Mouse (Mus musculus) intestine, embryonic 15.5 days (tissue): ENCODE measurements around the gene Olfr993. TPM values are rescaled to one million over a fixed set of nuclear protein-coding genes. Genes with fewer than 3 reads are reported as not detected.

Experiments used
- ATAC-seq: fragments of 200-750 bp; cut with Nextera tagmentation; 2 replicates; pipeline ENCODE4 v1.8.0; 2017; ENCODE audit warnings: moderate TSS enrichment, moderate library complexity
- H3K27ac ChIP-seq: fragments of 300-500 bp; sonication (generic); 2 replicates; pipeline ENCODE4 v1.5.1; 2015; ENCODE audit warnings: mild to moderate bottlenecking, inconsistent platforms
- H3K27me3 ChIP-seq: fragments of 300-500 bp; sonication (generic); replicated peaks from 2 replicates; pipeline ENCODE4 v1.6.1; 2015; ENCODE audit warnings: inconsistent platforms
- H3K36me3 ChIP-seq: fragments of 300-500 bp; sonication (generic); 2 replicates; pipeline ENCODE4 v1.6.1; 2015; ENCODE audit warnings: inconsistent platforms
- H3K4me1 ChIP-seq: fragments of 300-500 bp; sonication (generic); replicated peaks from 2 replicates; pipeline ENCODE4 v1.6.1; 2015; ENCODE audit warnings: inconsistent platforms
- H3K4me2 ChIP-seq: fragments of 300-500 bp; sonication (generic); replicated peaks from 2 replicates; pipeline ENCODE4 v1.6.1; 2015; ENCODE audit warnings: mild to moderate bottlenecking, inconsistent platforms
- H3K4me3 ChIP-seq: fragments of 300-500 bp; sonication (generic); replicated peaks from 2 replicates; pipeline ENCODE4 v1.5.1; 2015; ENCODE audit warnings: inconsistent platforms
- H3K9ac ChIP-seq: fragments of 300-500 bp; sonication (generic); 2 replicates; pipeline ENCODE4 v1.6.1; 2015; ENCODE audit warnings: inconsistent platforms
- H3K9me3 ChIP-seq: fragments of 300-500 bp; sonication (generic); 2 replicates; pipeline ENCODE4 v1.6.1; 2016; ENCODE audit warnings: inconsistent platforms
- WGBS: fragments of 180-500 bp; shearing (Covaris S2); methylation state at CpG from one replicate; pipeline ENCODE4 v1.1.7; 2015; 5-methylcytosine and 5-hydroxymethylcytosine counted together
- polyA plus RNA-seq: library from polyadenylated mRNA; unstranded; fragments of >200 nt; fragmentation: Nextera tagmentation; extraction: Ambion mirVana; gene quantifications from 2 replicates; pipeline ENCODE4 v1.2.1, GENCODE M21; 2015

Olfr993 gene
- not detected in 2 replicates for polyA plus RNA-seq

- no peaks in the 10 kb centered on the region for H3K27me3 ChIP-seq
- no peaks in the 10 kb centered on the region for H3K9me3 ChIP-seq
- H3K4me2 ChIP-seq, result no peak within 1 kb of the TSS
- H3K27ac ChIP-seq, result no peak within 1 kb of the TSS
- no peak within 1 kb of the TSS for H3K4me3 ChIP-seq
- no peaks in the 10 kb centered on the region for H3K4me1 ChIP-seq
- H3K36me3 ChIP-seq, result no peaks in the 10 kb centered on the region
- H3K9ac ChIP-seq, result no peak within 1 kb of the TSS
- no peak for ATAC-seq
Observed at GRCm38 (mm10) chr2:85414777-85415176, at the start of gene Olfr993. TSS of gene Olfr993 (minus strand) at chr2:85414877.

GRCm38 (mm10) chr2:85443539-85443938 lies 28.9 kb upstream of the Olfr993 start, which contains the start of gene Olfr995:
TSS of gene Olfr995 (minus strand) at chr2:85443639.
- Histone ChIP-seq H3K27ac (no peak within 1 kb of the TSS), H3K36me3 (no peaks in the 10 kb centered on the region), H3K27me3 (no peaks in the 10 kb centered on the region), H3K4me3 (no peak within 1 kb of the TSS), H3K4me2 (no peak within 1 kb of the TSS), H3K9me3 (no peaks in the 10 kb centered on the region), H3K4me1 (no peaks in the 10 kb centered on the region), H3K9ac (no peak within 1 kb of the TSS)
- no peak for ATAC-seq
- 26% methylated on average over 1 of the region's 1 CpGs for WGBS

DNA sequence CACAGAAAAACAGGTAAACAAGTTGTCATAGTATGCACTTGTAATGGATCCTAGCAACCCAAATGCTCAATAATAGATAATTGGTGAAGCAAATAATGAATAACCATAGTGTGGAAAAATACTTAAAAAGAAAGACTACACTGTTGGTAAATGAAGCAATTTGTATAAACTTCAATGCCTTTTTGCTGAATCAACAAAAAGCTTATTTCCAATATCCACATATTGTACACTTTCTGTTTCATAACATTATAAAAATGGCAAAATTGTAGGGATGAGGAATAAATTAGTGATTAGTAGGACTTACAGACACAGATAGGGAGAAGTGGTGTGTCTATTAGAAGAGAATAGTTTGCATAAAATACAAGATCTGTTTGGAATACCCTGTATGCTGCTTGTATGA lies 27.9 kb upstream of the Olfr993 start:
- no peak overlapping the region for H3K9ac ChIP-seq
- ATAC-seq, result no peak
- H3K27me3 ChIP-seq, result no peaks in the 10 kb centered on the region
- H3K4me2 ChIP-seq, result no peak overlapping the region
- no peak overlapping the region for H3K4me3 ChIP-seq
- no peaks in the 10 kb centered on the region for H3K9me3 ChIP-seq
- H3K36me3 ChIP-seq, result no peaks in the 10 kb centered on the region
- no peaks in the 10 kb centered on the region for H3K4me1 ChIP-seq
- no peak overlapping the region for H3K27ac ChIP-seq

GRCm38 (mm10) chr2:85436351-85436750 lies 21.7 kb upstream of the Olfr993 start, which contains the start of gene Olfr994:
TSS of gene Olfr994 (minus strand) at chr2:85436451.
- H3K4me2 ChIP-seq, result no peak within 1 kb of the TSS
- H3K4me1 ChIP-seq, result no peaks in the 10 kb centered on the region
- no peak within 1 kb of the TSS for H3K4me3 ChIP-seq
- H3K36me3 ChIP-seq, result no peaks in the 10 kb centered on the region
- 83% methylated on average over 3 of the region's 3 CpGs for WGBS
- H3K27ac ChIP-seq, result no peak within 1 kb of the TSS
- no peak for ATAC-seq
- H3K27me3 ChIP-seq, result no peaks in the 10 kb centered on the region
- H3K9me3 ChIP-seq, result no peaks in the 10 kb centered on the region
- H3K9ac ChIP-seq, result no peak within 1 kb of the TSS

DNA sequence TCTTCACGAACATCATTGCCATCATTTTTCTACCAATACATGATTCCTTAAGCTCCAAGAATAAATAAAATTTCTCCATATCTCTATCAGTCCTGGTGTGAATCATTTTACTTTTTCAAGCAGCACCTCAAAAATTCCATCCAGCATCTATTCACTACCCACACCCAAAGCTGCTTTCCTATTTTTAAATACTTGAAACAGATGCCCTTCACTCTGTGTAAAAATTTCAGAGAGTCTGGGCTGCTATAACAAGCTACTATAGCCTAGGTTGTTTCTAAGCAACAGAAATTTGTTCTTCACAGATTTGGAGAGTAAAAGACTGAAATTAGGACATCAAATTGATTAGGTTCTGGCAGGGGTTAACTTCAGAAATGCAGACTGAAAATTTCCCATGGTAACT lies 11.2 kb upstream of the Olfr993 start:
- Histone ChIP-seq H3K4me2 (no peak overlapping the region), H3K9me3 (no peaks in the 10 kb centered on the region), H3K27me3 (no peaks in the 10 kb centered on the region), H3K9ac (no peak overlapping the region), H3K4me3 (no peak overlapping the region), H3K27ac (no peak overlapping the region), H3K4me1 (no peaks in the 10 kb centered on the region), H3K36me3 (no peaks in the 10 kb centered on the region)
- 74% methylated on average over 1 of the region's 1 CpGs for WGBS
- ATAC-seq, result no peak

GRCm38 (mm10) chr2:85409369-85409768 lies 5.3 kb downstream of the Olfr993 start, which contains the start of gene Olfr992:
TSS of gene Olfr992 (minus strand) at chr2:85409469.
- no peak within 1 kb of the TSS for H3K4me2 ChIP-seq
- H3K9me3 ChIP-seq, result no peaks in the 10 kb centered on the region
- no peaks in the 10 kb centered on the region for H3K4me1 ChIP-seq
- no peak within 1 kb of the TSS for H3K9ac ChIP-seq
- ATAC-seq, result no peak
- no peak within 1 kb of the TSS for H3K27ac ChIP-seq
- WGBS, result 42% methylated on average over 2 of the region's 2 CpGs
- H3K27me3 ChIP-seq, result no peaks in the 10 kb centered on the region
- H3K36me3 ChIP-seq, result no peaks in the 10 kb centered on the region
- H3K4me3 ChIP-seq, result no peak within 1 kb of the TSS

Other genes starting within 250 kb of the Olfr993 start
- gene Lrrc55, start 217.7 kb downstream of the Olfr993 start, polyA plus RNA-seq, result 4.2 and 4.4 TPM in 2 replicates
- not detected in 2 replicates for gene Olfr987, start 75.6 kb downstream of the Olfr993 start, polyA plus RNA-seq
- not detected in 2 replicates for gene Olfr988, start 51.6 kb downstream of the Olfr993 start, polyA plus RNA-seq
- gene Olfr992, start 5.4 kb downstream of the Olfr993 start, polyA plus RNA-seq, result not detected in 2 replicates
- gene Olfr994, start 21.6 kb upstream of the Olfr993 start, polyA plus RNA-seq, result not detected in 2 replicates
- gene Olfr995, start 28.8 kb upstream of the Olfr993 start, polyA plus RNA-seq, result not detected in 2 replicates
- gene 4833423E24Rik, start 104.1 kb upstream of the Olfr993 start, polyA plus RNA-seq, result 0.06 and 0.10 TPM in 2 replicates
- not detected in 2 replicates for gene Olfr996, start 164.3 kb upstream of the Olfr993 start, polyA plus RNA-seq
- not detected in 2 replicates for gene Olfr998, start 174.1 kb upstream of the Olfr993 start, polyA plus RNA-seq
- gene Olfr1000, start 197.0 kb upstream of the Olfr993 start, polyA plus RNA-seq, result not detected in 2 replicates
- not detected in 2 replicates for gene Olfr1002, start 235.8 kb upstream of the Olfr993 start, polyA plus RNA-seq
- not detected in 2 replicates for gene Olfr154, start 249.6 kb upstream of the Olfr993 start, polyA plus RNA-seq